Mouse (Mus musculus) brain, adult 2 months (tissue): ENCODE data around the gene Rps27l.

ENCODE experiments used
- DNase-seq: peaks from one replicate; pipeline ENCODE4 v3.0.0; 2011; ENCODE audit warnings: low read depth, low spot score

The Rps27l gene

DNA sequence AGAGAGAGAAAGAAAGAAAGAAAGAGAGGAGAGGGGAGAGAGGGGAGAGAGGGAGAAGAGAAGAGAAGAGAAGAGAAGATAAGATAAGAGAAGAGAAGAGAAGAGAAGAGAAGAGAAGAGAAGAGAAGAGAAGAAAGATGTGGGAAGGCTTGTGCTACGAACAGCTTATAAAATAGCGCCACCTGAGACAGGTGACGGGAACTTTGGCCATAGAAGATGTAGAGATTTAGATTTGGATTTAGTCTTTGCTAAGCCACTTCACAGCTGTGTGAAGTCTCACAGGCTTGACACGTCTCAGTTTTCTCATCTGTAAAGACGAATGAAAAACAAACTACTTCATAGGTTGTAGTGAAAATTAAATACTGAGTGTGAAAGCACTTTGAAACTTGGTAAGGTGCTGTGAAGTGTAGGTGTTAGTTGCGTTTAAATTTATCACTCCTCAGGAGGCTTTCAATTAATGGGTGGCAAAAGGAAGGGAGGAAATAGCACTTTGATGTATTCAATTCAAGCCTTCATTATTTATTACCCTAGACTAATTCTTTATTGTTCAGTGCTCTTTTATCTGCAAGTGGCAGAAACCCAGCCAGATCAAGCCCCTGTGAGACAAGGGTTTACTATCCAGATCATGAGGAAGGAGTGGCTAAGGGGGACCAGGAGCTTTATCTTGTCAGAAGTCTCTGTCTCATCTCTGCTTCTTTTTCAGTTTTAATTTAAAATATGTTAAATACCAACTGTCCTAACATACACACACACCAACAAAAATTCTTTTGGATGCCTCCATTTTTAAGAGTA, 25.2 kb upstream of the Rps27l start:
- DNase-seq: no peak

DNA sequence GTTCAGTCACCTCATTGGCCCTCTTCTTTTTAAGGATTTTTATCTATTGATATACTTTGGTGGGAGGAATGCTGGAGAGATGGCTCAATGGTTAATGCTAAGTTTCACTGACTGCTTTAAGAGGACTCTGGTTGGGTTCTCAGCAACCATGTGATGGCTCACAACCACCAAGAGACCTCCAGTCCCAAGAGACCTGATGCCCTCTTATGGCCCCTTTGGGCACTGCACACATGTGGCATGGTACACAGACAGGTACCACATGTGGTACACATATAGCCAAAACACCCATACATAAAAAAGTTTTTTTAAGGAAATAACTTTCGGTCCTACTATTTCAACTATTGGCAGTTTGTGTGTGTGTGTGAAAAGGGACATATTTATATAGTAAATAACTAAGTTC, 23.8 kb upstream of the Rps27l start:
- no peak for DNase-seq

DNA sequence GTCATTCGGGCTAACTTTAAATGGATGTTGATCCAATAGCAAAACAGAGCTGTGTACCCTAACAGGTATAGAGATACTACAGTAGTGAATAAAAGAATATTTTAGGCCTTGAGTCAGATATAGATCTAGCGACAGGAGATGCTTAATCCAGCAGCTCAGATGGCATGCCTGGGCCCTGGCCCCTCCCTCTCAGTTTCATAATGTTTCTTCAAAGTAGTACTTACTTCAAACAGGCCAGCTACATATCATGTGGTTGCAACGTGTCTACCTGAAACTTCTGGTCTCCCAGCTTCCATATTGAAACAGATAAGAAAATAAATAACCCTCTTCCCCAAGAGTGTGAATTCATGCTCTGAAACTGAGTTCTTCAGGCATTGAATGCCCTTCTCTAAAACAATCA, 20.0 kb upstream of the Rps27l start:
- no peak for DNase-seq

DNA sequence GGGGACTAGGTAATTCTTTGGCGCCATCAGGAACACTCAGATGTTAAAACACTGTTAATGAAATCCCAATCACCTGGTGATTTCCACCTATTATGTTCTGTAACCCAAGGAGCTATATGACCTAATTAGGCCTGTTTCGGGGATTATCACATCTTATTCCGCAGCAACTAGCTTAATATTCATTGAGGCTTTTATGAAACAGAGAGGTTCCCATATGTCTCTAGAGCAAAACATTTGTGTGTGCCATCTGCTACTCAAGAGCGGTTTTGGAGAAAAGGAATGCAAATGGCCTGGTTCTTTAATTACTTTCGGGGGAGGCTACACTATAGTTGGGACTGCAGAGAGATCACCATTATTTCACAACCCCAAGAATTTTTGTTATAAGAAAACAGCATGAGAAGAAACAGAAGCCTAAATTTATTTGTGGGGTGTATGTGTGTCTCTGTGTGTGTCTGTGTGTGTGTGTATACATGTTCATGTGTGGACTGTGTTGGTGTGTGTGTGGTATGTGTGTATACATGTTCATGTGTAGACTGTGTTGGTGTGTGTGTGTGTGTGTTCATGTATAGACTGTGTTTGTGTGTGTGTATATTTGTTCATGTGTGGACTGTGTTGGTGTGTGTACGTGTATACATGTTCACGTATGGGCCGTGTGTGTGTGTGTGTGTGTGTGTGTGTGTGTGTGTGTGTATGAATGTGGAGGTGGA, 18.0 kb upstream of the Rps27l start:
- DNase-seq: peak; percentile 91

DNA sequence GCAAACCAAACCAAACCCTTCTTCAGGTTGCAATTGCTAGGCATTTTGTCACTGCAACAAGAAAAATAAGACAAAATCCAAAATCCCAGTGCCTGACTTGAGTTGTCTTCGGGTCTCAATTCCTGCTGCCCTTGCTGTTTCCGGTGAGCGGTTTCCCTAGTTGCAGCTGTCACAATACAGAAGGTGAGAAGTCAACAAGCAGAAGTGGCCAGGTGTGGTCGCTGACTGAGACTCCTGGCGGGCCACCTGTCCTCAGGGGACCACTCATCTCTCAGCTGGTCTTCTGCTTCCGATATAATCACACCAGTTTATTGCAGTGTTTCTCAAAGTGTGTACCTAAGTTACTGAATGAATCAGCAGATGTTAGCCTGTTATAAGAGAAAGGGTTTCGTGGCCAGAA, 15.5 kb upstream of the Rps27l start:
- no peak for DNase-seq

DNA sequence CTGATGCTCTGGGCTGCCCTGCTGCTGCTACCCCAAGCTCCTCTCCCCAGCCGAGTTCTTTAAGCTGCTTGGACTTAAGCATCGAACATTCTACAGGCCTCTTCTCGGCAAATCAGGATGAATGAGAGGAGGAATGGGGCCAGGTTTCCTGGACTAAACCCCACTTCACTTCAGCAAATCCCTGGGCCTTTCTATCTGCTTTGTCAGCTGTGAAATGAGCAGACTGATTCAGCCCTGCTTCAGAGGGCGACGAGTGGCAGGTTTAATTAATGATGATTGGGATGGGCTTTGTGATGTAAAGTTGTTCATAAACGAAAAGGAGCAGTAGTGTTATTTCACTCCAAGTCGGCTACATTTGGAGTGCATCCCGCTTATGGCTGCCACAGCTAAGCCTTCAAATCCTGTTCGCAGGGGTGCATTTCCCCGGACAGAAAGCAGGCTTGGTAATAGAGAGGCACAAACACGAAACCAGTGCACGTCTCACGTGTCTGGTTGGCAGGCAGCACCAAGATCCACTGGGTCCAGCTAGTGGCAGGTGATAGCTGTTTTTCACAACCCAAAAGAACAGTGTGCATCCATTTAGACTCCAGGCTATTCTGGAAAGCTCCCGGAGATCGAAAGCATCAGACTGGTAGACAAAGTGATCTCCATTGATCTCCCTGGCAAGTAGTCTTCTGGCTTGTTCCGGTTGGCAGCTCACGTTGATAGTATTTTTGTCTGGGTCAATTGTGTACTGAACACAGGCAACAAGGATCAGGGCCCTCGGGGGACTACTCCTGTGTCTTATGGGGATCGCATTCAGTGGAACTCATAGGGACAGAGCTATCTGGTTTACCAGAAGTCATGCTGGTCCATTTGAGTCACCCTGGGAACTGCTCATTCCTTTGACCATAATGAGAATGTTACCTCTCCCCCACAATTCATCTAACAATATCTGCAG, 11.7 kb upstream of the Rps27l start:
- no peak for DNase-seq

DNA sequence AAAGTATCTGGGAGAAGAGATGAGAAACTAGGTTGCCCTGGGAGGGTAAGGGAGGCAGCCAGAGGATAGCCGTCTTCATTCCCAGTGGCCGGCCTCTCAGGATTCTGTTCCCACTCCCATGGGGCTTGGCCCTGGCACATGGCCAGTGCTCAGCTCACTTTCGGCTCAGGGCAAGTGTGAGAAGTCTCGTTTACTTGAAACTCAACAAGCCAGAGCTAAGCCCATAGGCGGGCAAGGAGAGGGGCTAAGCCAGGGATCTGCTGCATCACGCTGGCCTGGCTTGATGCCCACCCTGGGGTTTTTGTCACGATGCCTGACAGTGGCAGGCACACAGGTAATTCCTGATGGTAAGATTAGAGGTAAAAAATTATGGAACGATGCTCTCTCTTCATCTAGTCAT, 8.4 kb upstream of the Rps27l start:
- DNase-seq: no peak

DNA sequence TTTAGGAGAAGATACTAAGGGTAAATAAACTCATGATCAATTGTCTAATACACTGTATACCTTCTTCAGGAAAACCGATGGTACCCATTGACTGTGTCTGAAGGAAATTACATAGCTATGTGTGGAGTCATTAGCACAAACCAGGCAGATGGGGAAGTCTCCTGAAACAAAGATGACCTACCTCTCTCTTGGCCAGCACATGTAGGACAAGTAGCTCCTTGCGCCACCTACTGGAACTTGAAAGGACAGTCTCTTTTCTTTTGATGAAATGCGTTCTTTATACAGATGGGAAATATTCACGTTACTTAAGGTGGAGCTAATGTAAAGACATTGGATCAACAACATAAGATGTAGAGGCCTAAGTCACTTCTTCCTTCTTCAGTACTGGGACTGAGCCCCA, 7.0 kb upstream of the Rps27l start:
- peak; percentile 92 for DNase-seq

DNA sequence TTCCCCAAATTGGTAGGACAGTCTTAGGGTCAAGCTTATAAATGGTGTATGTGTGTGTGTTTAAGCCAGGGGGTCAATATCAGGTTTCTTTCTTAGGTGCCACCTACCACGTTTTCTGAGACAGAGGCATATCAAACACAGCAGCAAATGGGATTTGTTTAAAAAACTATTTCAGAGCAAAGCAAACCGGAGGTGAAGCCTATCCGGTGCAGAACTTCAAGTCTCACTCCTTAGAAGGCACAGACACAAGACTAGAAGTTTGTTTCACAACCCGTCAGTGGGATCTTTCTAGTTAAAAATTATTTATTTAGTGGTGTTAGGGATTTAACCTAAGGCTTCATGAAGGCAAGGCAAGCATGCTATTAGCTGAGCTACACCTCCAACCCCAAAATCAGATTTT, 725 bp upstream of the Rps27l start:
- no peak for DNase-seq

DNA sequence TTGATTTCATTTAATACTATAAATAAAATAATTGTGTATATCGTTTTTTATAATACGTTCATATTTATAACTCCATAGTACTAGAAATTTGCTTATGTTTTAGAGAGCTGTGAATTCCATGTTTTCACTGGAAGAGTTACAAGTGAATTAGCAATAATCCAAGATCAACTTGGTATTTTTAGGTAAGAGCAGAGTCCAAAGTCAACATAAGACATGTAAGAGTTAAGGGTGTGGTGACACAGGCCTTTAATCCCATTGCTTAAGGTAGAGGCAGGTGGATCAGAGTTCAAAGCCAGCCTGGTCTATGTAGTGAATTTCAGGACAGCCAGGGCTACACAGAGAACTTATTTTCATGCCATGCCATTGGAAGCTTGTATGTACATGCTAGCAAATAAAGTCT, 2.6 kb downstream of the Rps27l start:
- no peak for DNase-seq

DNA sequence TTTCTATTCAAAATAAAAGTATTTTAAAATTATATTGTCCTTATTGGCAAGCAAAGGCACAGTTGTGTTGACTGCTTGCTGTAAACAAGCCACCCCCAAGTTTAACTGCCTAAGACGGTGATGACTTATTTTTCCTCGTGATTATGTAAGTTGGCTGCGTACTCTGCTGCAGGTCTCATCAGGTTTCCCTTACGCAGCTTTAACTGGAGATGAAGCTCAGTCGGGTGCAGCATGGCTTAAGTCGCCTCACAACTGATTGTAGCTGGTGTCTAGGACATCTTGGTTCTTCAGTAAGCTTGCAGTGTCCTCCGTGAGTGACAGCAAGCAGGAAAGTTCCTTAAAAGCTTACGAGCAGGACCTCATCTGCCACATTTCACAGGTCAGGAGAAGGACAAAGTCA, 6.4 kb downstream of the Rps27l start:
- DNase-seq: no peak

DNA sequence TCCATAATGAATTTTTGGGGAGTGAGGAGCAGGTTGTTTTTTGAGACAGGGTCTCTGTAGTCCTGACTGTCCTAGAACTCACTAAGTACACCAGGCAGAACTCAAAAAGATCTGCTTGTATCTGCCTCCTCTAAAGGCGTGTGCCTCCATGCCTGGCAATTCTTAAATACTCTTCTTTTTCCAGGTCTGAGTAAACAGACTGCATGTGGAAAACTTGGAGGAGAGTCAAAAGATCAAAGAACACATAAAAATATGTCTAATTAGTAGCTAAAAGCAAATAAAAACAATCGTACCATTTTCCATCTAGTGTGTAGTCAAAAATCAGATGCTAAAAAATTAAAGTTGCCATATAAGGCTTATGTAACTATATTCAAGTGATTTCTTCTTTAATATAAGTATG, 7.0 kb downstream of the Rps27l start:
- DNase-seq: no peak

DNA sequence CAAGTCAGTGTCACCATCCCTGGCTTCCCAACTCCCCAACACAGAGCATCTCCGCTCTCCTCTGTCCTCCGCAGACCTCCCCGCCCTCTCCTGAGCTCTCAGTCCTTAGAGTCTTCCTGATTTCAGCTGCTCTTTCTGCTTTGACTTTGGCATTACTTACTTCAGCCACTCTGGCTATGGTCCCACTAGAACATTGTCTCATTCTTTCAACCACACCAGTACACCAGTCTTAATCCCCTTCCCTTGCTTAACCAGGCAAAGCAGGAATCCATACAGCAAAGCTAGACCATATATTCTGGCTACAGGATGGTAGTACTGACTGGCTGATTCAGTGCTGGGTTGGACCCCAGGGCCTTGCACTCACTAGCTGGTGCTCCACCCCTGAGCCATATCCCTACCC, 11.6 kb downstream of the Rps27l start:
- DNase-seq: no peak

DNA sequence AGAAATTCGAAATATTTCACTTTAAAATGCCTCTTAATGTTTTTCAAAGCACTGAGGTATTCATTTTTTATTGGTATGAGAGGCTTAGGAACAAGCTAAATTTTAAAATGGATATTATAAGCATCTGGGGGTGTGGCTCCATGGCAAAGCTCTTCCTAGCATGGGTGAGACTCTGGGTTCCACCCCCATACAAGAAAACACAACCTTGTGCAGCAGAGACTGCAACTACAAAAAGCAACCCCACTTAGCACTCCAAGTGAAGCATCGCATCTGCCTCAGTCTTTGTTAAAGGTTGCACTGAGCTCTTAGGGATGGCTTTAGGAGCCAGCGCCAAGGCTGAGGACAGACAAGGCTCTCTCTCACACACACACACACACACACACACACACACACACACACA, 15.6 kb downstream of the Rps27l start:
- DNase-seq: peak; percentile 58

DNA sequence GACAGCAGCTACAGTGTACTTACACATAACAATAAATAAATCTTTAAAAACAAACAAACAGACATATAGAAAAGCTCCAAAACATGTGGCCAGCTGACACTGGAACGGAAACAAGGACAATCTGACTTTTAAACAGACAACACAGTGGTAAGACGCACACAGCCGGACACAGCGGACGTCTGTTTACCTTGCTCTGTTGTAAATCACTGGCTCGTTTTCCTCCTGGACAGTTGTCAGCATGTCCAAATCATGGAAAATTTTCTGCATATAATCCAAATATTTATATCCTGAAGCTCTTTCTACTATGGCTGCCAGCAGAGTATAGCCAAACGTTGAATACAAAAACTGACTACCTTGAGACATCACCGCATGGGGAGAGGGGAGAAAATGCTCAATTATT, 21.6 kb downstream of the Rps27l start:
- DNase-seq: no peak

DNA sequence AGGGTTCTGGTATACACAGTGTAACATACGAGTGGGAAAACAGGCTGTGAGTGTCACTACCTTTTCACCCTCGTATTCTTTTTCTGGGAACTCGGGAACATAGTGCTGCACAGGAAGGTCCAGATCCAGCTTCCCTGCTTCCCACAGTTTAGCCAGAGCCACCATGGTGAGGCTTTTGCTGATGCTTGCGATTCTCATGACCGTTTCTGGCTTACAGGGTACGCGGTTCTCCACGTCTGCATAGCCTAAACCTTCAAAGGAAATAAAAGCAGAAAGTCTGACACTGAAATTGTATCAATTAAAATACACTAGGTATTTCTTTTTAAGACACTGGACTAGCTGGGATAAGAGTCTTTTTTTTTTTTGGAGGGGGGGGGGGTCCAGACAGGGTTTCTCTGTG, 25.2 kb downstream of the Rps27l start:
- DNase-seq: no peak

DNA sequence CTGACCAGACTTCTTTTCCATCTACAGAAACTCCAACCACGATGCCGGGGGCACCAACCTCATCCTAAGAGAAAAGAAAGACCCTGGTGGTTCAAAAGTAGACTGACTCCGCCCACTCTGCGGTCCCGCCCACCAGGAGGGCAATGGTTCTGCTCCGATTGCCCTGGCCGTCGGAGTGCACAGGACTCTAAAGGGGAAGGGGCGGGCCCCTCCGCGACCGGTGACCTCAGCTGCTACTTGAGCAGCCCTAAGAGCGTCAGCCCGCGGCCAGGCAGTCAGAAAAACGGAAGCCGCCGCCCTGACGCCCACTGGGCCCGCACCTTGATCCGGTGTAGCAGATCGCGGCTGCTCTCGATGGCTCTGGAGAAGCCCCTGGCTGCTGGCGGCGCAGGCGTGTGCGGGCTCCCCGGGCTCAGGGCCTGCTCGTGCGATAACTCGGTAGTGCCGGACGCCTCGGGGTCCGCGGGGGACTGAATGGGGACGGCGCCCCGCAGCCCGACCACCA, 28.9 kb downstream of the Rps27l start:
- peak; percentile 67 for DNase-seq

DNA sequence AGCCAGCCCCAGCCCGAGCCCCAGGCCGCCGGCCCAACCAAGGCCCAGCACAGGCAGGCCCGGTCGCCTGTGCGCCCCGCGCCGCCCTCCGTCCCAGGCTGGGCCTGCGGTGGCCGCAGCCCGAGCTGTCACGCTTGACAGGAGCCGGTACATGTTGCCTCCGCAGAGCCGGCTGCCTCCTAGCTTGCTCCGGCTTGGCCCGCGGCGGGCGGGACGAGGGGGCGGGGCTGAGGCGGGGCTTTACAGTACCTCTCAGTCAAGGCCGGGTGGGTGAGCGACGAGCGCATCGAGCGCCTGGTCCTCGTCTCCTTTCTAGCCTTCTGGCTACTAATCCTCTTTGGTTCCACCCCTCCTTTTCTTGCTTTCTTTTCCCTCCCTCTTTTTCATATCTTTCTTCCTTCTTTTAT, 29.4 kb downstream of the Rps27l start, which contains the start of gene Lactb:
Gene Lactb, minus strand, starts transcription at position 246 of the 407 bp plus-strand sequence.
- peak; percentile 97 for DNase-seq

DNA sequence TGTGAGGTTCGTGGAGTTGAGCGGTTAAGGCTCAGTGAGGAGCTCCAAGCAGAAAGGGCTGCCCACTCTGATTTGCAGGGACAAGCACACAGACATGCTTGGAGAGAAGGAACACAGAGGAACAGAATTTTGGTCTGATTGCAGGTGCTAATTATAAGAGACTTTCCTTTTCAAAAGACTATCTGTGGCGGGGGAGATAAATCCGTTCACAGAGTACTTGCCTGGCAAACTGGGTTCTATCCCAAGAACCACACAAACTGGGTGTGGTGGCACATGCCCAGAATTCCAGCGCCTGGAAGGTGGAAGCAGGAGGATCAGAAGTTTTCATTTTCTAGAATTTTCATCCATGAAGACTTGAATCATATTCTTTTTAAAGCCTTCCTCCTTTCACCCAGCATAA, 31.2 kb downstream of the Rps27l start:
- peak; percentile 60 for DNase-seq

DNA sequence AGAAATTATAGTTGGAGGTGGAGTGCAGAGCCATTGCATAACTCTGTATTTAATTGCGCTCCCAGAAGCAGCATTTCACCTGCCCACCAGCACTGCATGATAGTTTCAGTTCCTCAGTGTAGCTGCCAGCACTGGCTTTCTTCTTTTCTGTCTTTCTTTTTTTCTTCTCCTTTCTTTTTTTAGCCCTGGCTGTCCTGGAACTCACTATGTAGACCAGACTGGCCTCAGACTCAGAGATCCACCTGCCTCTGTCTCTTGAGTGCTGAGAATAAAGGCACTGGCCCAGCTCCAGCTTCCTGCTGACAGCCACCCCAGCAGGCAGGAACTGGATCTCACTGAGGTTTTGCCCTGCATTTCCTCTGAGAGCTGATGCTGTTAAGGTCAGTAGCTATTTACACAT, 32.1 kb downstream of the Rps27l start:
- DNase-seq: peak; percentile 82

DNA sequence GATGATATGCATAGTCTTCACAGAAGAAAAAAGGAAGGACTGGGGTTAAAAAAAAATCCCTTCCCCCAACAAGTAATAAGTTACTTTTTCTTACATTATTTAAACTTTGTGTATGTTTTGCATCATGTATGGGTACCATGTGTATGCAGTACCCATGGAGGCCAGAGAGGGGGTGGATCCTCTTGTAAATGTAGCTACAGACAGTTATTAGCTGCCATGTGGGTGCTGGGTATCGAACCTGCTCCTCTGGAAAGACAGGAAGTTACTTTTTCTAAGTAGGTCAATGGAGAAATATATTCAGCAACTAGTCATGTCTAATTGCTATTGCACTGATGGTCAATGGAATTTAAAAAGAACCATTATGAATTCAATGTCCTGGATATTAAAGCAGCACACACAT, 32.6 kb downstream of the Rps27l start:
- no peak for DNase-seq

DNA sequence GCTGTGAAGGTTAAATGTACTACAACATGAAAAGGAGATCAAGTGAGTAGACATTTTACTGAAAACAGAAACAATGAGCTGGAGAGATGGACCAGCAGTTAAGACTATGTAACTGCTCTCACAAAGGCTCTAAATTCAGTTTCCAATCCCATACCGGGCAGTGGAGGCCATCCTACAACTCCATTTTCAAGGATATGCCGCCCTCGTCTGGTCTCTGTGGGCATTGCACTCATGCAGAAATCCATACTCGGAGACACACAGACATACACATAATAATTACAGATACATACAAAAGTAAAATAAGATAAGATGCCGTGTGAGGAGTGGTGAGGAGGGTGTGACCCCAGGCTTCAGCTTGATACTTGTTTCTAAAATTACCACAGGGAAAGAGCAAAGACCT, 34.6 kb downstream of the Rps27l start:
- DNase-seq: peak; percentile 68
